Mouse (Mus musculus) liver, adult 2 months (tissue): ENCODE data around the gene Nfam1. TPM values are rescaled to one million over a fixed set of nuclear protein-coding genes. Genes with fewer than 3 reads are reported as not detected.

Experiments used
- DNase-seq: peaks from one replicate; pipeline ENCODE4 v3.0.0-alpha.2; 2011; ENCODE audit warnings: low read depth, low spot score; ENCODE audit errors: extremely low read depth
- H3K27ac ChIP-seq: fragments of 200-500 bp; replicated peaks from 2 replicates; pipeline ENCODE4 v1.5.1; 2012; ENCODE audit warnings: low read depth, mild to moderate bottlenecking, control low read depth, inconsistent platforms, low read length; ENCODE audit not compliant: insufficient read depth
- H3K27me3 ChIP-seq: fragments of 200-500 bp; 2 replicates; pipeline ENCODE4 v1.6.1; 2012; ENCODE audit warnings: mild to moderate bottlenecking, moderate library complexity, low read length, inconsistent platforms; ENCODE audit not compliant: control insufficient read depth, insufficient read depth
- H3K36me3 ChIP-seq: fragments of 200-500 bp; 2 replicates; pipeline ENCODE4 v1.6.1; 2012; ENCODE audit warnings: low read length, inconsistent platforms; ENCODE audit not compliant: control insufficient read depth, insufficient read depth
- H3K4me1 ChIP-seq: fragments of 200-500 bp; 2 replicates; pipeline ENCODE4 v1.6.1; 2011; ENCODE audit warnings: low read length; ENCODE audit not compliant: control insufficient read depth, insufficient read depth
- H3K4me3 ChIP-seq: fragments of 200-500 bp; 2 replicates; pipeline ENCODE4 v1.5.1; 2011; ENCODE audit warnings: low read depth, mild to moderate bottlenecking, control low read depth, low read length, moderate library complexity; ENCODE audit not compliant: insufficient read depth
- H3K79me2 ChIP-seq: fragments of 200-500 bp; 2 replicates; pipeline ENCODE4 v1.6.1; 2012; ENCODE audit warnings: inconsistent platforms, mild to moderate bottlenecking, low read length, moderate library complexity; ENCODE audit not compliant: control insufficient read depth, insufficient read depth
- H3K9ac ChIP-seq: fragments of 200-500 bp; 2 replicates; pipeline ENCODE4 v1.6.1; 2012; ENCODE audit warnings: low read depth, mild to moderate bottlenecking, control low read depth, inconsistent platforms, low read length
- CTCF ChIP-seq: fragments of 200-500 bp; IDR thresholded peaks from 2 replicates; pipeline ENCODE4 v1.5.1; 2011; ENCODE audit warnings: low read depth, low read length, control low read depth
- POLR2A ChIP-seq: fragments of 200-500 bp; IDR thresholded peaks from 2 replicates; pipeline ENCODE4 v1.6.1; 2011; ENCODE audit warnings: low read length, control low read depth; ENCODE audit not compliant: insufficient read depth; ENCODE audit errors: extremely low read depth
- WGBS: fragments of 180-500 bp; shearing (Covaris S2); methylation state at CpG from one replicate; pipeline ENCODE4 v1.1.7; 2018; 5-methylcytosine and 5-hydroxymethylcytosine counted together
- polyA plus RNA-seq: library from polyadenylated mRNA; depleted of rRNA; stranded (reverse); fragments of >200 nt; gene quantifications from 2 replicates; pipeline ENCODE4 v1.2.3, GENCODE M21; 2012
- total RNA-seq: library from RNA; depleted of rRNA; stranded (reverse); fragments of >200 nt; gene quantifications from 2 replicates; pipeline ENCODE4 v1.2.3, GENCODE M21; 2014

Gene Nfam1
- total and polyA plus RNA-seq, 2 experiments = 1.1 to 3.2 TPM

DNA sequence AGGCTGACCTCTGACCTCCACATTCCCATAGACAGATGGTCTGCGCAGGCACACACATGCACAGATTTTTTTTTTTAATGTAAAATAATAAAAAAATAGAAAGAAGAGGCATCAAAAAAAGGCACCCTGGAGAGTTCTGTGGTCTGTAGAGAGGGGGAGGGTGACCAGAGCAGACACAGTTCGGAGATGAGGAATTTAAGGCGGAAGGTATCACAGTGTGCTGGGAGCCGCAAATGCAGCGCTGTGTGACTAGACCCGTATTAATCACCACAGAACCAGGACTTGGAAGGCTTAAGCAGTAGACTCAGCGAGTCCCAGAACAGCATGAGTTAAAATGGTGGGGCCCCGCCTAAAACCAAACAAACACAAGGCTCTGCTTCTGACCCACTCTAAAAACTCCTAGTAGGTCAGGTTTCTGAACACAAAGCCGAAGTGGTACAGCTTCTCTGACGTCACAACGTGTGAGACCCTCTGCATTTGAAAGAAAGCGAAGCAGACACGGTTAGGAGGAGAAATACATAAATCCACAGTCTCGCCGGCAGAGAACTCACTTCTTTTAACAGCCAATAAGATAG is 25.7 kb downstream of the Nfam1 start:
- no peak overlapping the region for H3K27ac ChIP-seq
- H3K4me3 ChIP-seq = no peak overlapping the region
- no peaks in the 10 kb centered on the region for H3K4me1 ChIP-seq
- no peaks in the 10 kb centered on the region for H3K79me2 ChIP-seq
- no peak overlapping the region for H3K9ac ChIP-seq
- H3K36me3 ChIP-seq = no peaks in the 10 kb centered on the region
- 34% methylated on average over 15 of the region's 15 CpGs for WGBS
- TF ChIP-seq CTCF (no peak), POLR2A (no peak)
- DNase-seq = no peak
- H3K27me3 ChIP-seq = no peaks in the 10 kb centered on the region

DNA sequence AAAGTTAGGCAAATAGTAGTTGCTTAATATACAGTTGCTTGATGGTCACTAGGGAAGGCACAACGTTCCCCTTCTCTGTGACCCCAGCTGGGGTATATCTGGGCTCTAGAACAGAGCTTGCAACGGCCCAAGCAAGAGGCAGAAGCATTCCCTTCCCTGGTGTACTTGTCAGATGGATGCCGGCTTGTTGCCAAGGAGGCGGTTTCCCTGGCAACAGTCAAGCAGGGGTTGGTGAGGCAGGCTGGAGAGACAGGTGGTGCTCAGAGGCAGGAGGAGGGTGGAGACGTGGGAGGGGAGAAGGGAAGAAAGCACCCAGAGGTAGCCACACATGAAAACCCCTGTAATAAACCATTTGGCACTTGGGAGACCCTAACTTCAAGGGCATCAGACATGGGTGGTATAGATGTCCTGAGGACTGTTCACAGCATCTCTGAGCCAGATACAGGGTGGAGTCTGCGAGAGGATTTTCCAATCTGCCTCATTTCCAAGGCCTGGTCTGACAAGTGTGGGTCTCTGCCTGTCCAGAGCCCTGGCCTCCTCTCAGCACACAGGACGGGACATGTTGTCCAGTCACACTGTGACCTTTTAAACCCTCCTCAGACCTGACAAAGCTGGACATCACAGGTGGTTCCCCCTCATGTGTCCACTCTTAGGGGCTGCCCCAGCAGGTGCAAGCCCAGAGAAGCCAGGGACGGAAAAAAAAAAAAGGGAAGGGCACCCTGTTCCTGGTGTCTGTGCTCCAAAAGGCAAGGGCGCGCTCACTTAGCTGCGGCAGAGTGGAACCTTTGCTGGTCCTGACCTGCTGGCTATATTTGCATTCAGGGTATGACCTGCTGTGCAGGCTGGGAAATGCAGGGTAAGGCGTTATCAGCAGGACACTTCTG is 30.2 kb downstream of the Nfam1 start:
- H3K79me2 ChIP-seq = no peaks in the 10 kb centered on the region
- 59% methylated on average over 12 of the region's 12 CpGs for WGBS
- DNase-seq = no peak

DNA sequence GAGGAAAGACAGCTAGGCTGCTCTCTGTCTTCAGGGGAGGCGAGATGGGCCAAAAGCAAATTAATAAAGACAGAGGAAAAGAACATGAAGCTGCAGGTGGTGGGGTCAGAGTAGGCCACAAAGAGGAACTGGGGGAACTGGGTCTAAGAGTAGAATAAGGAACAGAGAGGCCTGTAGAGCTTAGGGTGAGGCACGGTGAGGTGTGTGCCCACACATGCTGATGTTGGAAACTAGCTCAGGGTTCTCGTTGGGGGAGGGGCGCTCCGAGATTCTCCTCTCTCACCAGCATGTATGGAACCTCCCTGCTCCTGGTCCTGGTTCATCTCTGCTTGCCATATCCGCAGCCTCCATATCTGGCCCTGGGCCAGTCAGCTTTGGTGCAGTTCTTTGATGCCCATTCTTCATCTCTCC is 34.3 kb downstream of the Nfam1 start:
- H3K27ac ChIP-seq = no peak overlapping the region
- DNase-seq = no peak

More for the DNA sequence above, 30.2 kb downstream of the Nfam1 start:
- H3K27me3 ChIP-seq = no peaks in the 10 kb centered on the region
- no peak overlapping the region for H3K27ac ChIP-seq
- H3K4me3 ChIP-seq = no peak overlapping the region
- H3K4me1 ChIP-seq = no peaks in the 10 kb centered on the region
- TF ChIP-seq POLR2A (no peak), CTCF (no peak)
- H3K36me3 ChIP-seq = no peaks in the 10 kb centered on the region
- H3K9ac ChIP-seq = no peak overlapping the region

DNA sequence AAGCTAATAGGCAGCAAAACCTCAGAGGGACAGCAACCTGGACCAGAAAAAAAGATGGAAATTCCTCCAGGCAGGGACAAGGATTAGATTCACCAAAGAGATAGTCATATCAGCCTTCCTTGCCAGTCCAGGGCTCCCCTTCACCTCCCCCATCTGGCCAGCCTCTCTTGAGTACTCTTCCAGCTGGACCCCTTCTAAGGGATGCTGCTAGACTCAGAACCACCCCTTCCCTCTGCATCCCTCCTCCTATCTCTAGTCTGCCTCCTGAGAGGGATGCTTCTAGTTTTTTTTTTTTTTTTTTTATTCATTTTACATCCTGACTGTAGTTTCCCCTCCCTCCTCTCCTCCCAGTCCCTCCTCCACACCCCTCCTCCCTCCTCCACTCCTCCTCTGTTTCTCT is 36.7 kb downstream of the Nfam1 start:
- Histone ChIP-seq H3K79me2 (no peaks in the 10 kb centered on the region), H3K36me3 (no peaks in the 10 kb centered on the region), H3K4me1 (no peaks in the 10 kb centered on the region), H3K4me3 (no peak overlapping the region), H3K27me3 (no peaks in the 10 kb centered on the region), H3K27ac (no peak overlapping the region), H3K9ac (no peak overlapping the region)
- no peak for TF ChIP-seq CTCF
- no peak for TF ChIP-seq POLR2A
- no peak for DNase-seq

More for the DNA sequence above, 34.3 kb downstream of the Nfam1 start:
- no peak overlapping the region for H3K9ac ChIP-seq
- TF ChIP-seq POLR2A = no peak
- no peak for TF ChIP-seq CTCF
- WGBS = 71% methylated on average over 6 of the region's 6 CpGs
- H3K36me3 ChIP-seq = no peaks in the 10 kb centered on the region
- H3K27me3 ChIP-seq = no peaks in the 10 kb centered on the region
- H3K79me2 ChIP-seq = no peaks in the 10 kb centered on the region
- H3K4me1 ChIP-seq = no peaks in the 10 kb centered on the region
- no peak overlapping the region for H3K4me3 ChIP-seq

DNA sequence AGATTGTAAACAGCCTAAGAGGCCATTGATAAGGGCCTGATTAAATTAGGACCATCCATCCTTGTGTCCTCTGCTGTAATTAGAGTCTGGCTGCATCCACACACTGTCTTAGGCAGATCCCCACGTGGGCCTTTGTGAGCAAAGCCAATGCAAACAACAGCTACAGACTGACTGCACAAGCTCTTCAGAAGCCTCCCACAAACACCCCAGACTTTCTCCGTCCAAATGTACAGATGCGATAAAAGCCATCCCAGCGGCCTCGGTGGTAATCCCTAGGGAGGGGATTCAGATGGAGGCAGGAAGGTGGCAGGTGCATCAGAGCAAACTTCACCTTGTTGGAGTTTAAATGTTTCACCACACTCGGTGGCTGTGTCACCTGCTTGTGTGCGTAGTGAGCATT is 37.9 kb downstream of the Nfam1 start:
- no peak overlapping the region for H3K27ac ChIP-seq
- TF ChIP-seq POLR2A = no peak
- no peak for TF ChIP-seq CTCF
- no peaks in the 10 kb centered on the region for H3K27me3 ChIP-seq
- no peak for DNase-seq
- no peaks in the 10 kb centered on the region for H3K4me1 ChIP-seq
- H3K36me3 ChIP-seq = no peaks in the 10 kb centered on the region
- H3K79me2 ChIP-seq = no peaks in the 10 kb centered on the region
- WGBS = 52% methylated on average over 7 of the region's 7 CpGs
- H3K4me3 ChIP-seq = no peak overlapping the region
- no peak overlapping the region for H3K9ac ChIP-seq

DNA sequence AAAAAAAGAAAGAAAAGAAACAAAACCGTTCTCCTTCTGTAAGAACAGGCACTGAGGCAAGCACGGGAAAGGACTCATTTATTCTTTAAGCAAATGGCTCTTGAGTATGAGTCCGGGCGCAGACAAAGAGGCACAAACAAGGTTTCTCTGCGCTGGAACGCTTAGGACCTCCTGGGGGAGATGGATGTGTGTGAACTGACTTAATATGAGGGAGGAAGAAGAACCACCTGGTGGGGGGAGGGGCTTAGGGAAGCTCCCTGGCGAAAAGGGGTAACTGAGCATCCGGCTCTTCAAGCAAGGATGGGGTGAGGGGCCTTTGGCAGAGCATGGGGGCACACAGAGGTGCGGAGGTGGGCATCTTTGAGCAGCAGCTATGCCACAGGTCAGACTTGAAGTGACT is 40.2 kb downstream of the Nfam1 start:
- H3K4me3 ChIP-seq = no peak overlapping the region
- H3K27me3 ChIP-seq = no peaks in the 10 kb centered on the region
- H3K4me1 ChIP-seq = no peaks in the 10 kb centered on the region
- DNase-seq = no peak
- TF ChIP-seq POLR2A (no peak), CTCF (no peak)
- H3K9ac ChIP-seq = no peak overlapping the region
- no peaks in the 10 kb centered on the region for H3K79me2 ChIP-seq
- H3K27ac ChIP-seq = no peak overlapping the region
- H3K36me3 ChIP-seq = no peaks in the 10 kb centered on the region
- WGBS = 75% methylated on average over 9 of the region's 9 CpGs
